Mouse (Mus musculus): ENCODE data around the gene Poll.

- TF ChIP-seq CTCF (IDR thresholded peaks at IDR 0.05; ENCODE audit: control insufficient read depth, insufficient read depth, insufficient read length) (no peak), USF1 (IDR thresholded peaks at IDR 0.05; ENCODE audit: low read depth) (no peak), CEBPB (IDR thresholded peaks at IDR 0.05; ENCODE audit: low read depth) (no peak), MAX (IDR thresholded peaks at IDR 0.05) (no peak), MYOD1 (IDR thresholded peaks at IDR 0.05; ENCODE audit: control insufficient read depth, insufficient read length, low read depth) (no peak), FOSL1 (IDR thresholded peaks at IDR 0.05; ENCODE audit: insufficient read depth, low read length, poor library complexity, severe bottlenecking) (no peak), MYOG (IDR thresholded peaks at IDR 0.05; ENCODE audit: control insufficient read depth, extremely low read depth, insufficient read length) (no peak)
Observed at GRCm38 (mm10) chr19:45574941-45575631, 14.8 kb upstream of the Poll start.

Data from C2C12 (cell line).